Mouse (Mus musculus) pancreas, adult 10 weeks (tissue): Measurements from ENCODE around the gene Ogfod2. TPM values are rescaled to one million over a fixed set of nuclear protein-coding genes. Genes with fewer than 3 reads are reported as not detected.

ENCODE experiments used
- polyA plus RNA-seq: library from polyadenylated mRNA; stranded (reverse); fragments of 350-450 nt; fragmentation: Illumina TruSeq; extraction: RNeasy Lipid Tissue Mini Kit (QIAGEN cat#74804); gene quantifications from one replicate; pipeline ENCODE4 v1.2.3, GENCODE M21; 2015; ENCODE audit warnings: low read depth, low replicate concordance; ENCODE audit not compliant: insufficient read depth

Gene Ogfod2
- polyA plus RNA-seq: 19.6 TPM

DNA sequence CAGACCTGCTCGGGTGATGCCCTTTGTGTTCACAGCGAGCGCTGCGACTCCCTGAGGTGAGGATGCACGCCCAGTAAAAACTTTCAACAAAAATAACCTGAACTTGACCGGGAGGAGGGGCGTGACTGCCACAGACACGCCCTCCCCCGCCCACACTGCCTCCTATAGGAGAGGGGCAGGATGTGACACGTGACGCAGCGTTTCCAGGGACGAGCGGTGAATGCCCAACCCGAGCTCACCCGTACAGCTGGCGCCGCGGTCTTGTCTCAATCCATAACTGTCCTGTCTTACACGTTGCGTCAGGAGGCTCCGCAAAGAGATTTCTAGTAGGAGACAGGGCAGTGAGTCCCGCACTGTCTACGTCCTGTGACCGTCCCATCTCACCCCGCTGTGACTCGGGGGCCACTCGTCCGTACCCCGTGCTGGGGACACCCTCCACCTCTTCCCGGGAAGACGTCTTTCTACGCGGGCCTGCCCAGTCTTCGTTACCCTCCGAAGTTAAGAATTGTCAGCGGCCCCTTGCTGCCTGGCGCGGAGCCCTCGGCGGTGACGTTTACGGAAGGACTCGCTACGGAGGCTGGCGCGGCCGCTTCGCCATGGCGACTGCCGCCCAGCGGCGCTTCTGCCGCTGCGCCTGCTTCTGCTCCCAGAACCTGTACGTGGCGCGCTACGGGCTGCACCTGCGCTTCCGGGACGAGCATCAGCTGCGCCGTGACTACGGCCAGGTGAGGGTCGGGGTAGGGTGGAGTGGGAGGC is at the start of gene Ogfod2:
Gene Ogfod2, plus strand, starts transcription at position 556 of the 756 bp plus-strand sequence.

GRCm38 (mm10) chr5:124095596-124096232 is 16.4 kb upstream of the Ogfod2 start, which contains the start of gene Abcb9:
TSS of gene Abcb9 (minus strand) at chr5:124095798.

GRCm38 (mm10) chr5:124115990-124116845 is 4.1 kb downstream of the Ogfod2 start, which contains the start of gene Arl6ip4:
TSS of gene Arl6ip4 (plus strand) at chr5:124116089.

Other genes starting within 250 kb of the Ogfod2 start
- gene Hcar2, start 246.8 kb upstream of the Ogfod2 start, polyA plus RNA-seq: not detected
- gene Hcar1, start 232.3 kb upstream of the Ogfod2 start, polyA plus RNA-seq: 0.41 TPM
- gene Denr, start 205.1 kb upstream of the Ogfod2 start, polyA plus RNA-seq: 7.8 TPM
- gene Gm43518, start 184.9 kb upstream of the Ogfod2 start, polyA plus RNA-seq: not detected
- 3.9 TPM for gene Ccdc62, start 181.6 kb upstream of the Ogfod2 start, polyA plus RNA-seq
- gene Hip1r, start 138.7 kb upstream of the Ogfod2 start, polyA plus RNA-seq: 11.9 TPM
- gene Vps37b, start 80.0 kb upstream of the Ogfod2 start, polyA plus RNA-seq: 4.9 TPM
- 3.9 TPM for gene Abcb9, start 16.5 kb upstream of the Ogfod2 start, polyA plus RNA-seq
- 23.1 TPM for gene Arl6ip4, start 3.8 kb downstream of the Ogfod2 start, polyA plus RNA-seq
- 13.0 TPM for gene Pitpnm2, start 137.5 kb downstream of the Ogfod2 start, polyA plus RNA-seq
- 1.5 TPM for gene Mphosph9, start 215.7 kb downstream of the Ogfod2 start, polyA plus RNA-seq
- 1.3 TPM for gene 2810006K23Rik, start 215.8 kb downstream of the Ogfod2 start, polyA plus RNA-seq